Mouse (Mus musculus): ENCODE results near the gene Oas1f. TPM values are rescaled to one million over a fixed set of nuclear protein-coding genes. Genes with fewer than 3 reads are reported as not detected.

Oas1f gene
- not detected for polyA plus RNA-seq (2014; fragmentation: Illumina TruSeq; extraction: RNeasy Lipid Tissue Mini Kit (QIAGEN cat#74804))

DNA sequence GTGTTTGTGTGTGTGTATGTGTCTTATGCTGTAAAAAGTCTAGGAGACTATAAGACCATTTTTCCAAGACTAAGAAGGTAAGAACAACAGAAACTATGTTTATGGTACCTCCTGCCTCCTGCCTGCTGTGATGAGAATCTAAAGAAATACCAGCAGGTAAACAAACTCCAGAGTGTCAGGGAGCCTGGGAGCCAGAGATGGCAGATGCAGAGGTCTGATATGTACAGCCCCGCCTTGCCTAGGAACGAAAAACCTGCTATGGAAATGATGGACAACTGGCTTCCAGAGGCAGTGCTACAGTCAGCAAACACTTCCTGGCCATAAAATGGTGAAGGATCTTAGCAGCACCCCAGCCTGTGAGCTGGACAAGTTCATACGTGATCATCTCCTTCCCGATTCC, at the start of gene Oas1f:
Oas1f (plus strand) TSS at position 301 of the 400 bp plus-strand sequence.

DNA sequence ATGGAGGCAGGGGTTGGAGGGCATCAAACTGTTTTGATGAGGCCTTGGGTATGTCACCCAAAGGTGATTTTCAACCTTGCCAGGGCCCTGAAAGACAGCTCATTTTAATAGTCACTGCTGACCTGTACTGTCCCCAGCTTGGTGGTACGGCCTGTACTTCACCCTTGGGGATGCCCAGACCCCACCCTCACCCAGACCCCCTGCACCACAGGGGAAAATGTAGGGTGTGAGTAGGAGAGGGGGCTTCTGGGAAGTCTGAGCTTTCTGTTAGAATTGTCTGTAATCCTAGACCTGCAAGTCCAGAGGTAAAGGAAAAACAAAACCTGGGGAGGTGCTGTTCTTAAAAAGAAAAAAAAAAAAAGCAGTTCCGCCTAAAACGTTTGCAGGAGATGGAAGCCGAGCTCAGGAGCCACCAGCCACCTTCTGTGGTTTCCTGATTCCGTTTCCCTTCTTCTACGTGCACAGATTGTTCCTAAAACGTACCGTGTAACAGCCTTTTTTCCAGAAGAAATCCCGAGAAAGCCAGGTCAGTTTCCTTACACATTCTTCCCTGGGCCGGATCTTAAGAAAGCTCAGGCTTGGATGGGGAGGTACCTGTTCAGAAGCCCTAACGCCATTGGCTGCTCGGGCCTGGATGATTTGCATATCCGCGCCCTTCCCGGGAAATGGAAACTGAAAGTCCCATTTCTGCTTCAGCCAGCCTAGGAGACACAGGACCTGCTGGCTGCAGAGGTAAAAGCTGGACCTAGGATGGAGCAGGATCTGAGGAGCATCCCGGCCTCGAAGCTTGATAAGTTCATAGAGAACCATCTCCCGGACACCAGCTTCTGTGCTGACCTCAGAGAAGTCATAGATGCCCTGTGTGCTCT, 35.0 kb upstream of the Oas1f start, which contains the start of gene Oas1c:
Oas1c (minus strand) TSS at position 564 of the 869 bp plus-strand sequence.

GRCm38 (mm10) chr5:120861121-120861520, 14.0 kb downstream of the Oas1f start, which contains the start of gene Oas1h:
TSS of gene Oas1h (plus strand) at chr5:120861421.

DNA sequence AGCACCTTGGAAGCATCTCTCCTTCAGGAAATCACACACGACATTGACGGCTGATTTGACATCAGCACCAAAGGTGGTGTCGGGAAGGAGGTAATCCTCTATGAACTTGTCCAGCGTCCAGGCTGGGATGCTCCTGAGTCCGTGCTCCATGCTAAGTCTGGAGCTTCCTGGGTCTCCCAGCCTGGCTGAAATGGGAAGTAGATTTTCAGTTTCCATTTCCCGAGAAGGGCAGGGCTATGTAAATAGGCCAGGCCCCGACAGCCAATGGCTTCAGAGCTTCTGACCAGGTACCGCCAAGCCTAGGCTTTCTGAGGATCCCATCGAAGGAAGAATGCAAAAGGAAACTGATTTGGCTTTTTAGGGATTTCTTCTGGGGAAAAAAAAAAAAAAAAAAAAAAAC, 40.2 kb downstream of the Oas1f start, which contains the start of gene Oas1g:
Oas1g (minus strand) TSS at position 201 of the 400 bp plus-strand sequence.

GRCm38 (mm10) chr5:120906791-120907733, 59.9 kb downstream of the Oas1f start, which contains the start of gene Oas1a:
TSS of gene Oas1a (minus strand) at chr5:120907521.

Other genes starting within 250 kb of the Oas1f start
- gene Rita1, start 234.8 kb upstream of the Oas1f start, polyA plus RNA-seq (2014; fragmentation: Illumina TruSeq; extraction: RNeasy Lipid Tissue Mini Kit (QIAGEN cat#74804)), result not detected
- 0.60 TPM for gene Ddx54, start 234.6 kb upstream of the Oas1f start, polyA plus RNA-seq (2014; fragmentation: Illumina TruSeq; extraction: RNeasy Lipid Tissue Mini Kit (QIAGEN cat#74804))
- gene Cfap73, start 213.1 kb upstream of the Oas1f start, polyA plus RNA-seq (2014; fragmentation: Illumina TruSeq; extraction: RNeasy Lipid Tissue Mini Kit (QIAGEN cat#74804)), result not detected
- not detected for gene Rasal1, start 198.6 kb upstream of the Oas1f start, polyA plus RNA-seq (2014; fragmentation: Illumina TruSeq; extraction: RNeasy Lipid Tissue Mini Kit (QIAGEN cat#74804))
- 0.34 TPM for gene Dtx1, start 135.4 kb upstream of the Oas1f start, polyA plus RNA-seq (2014; fragmentation: Illumina TruSeq; extraction: RNeasy Lipid Tissue Mini Kit (QIAGEN cat#74804))
- gene Oas2, start 97.5 kb upstream of the Oas1f start, polyA plus RNA-seq (2014; fragmentation: Illumina TruSeq; extraction: RNeasy Lipid Tissue Mini Kit (QIAGEN cat#74804)), result 0.68 TPM
- 0.26 TPM for gene Oas3, start 69.7 kb upstream of the Oas1f start, polyA plus RNA-seq (2014; fragmentation: Illumina TruSeq; extraction: RNeasy Lipid Tissue Mini Kit (QIAGEN cat#74804))
- gene Oas1e, start 51.8 kb upstream of the Oas1f start, polyA plus RNA-seq (2014; fragmentation: Illumina TruSeq; extraction: RNeasy Lipid Tissue Mini Kit (QIAGEN cat#74804)), result 6.4 TPM
- gene Oas1c, start 34.9 kb upstream of the Oas1f start, polyA plus RNA-seq (2014; fragmentation: Illumina TruSeq; extraction: RNeasy Lipid Tissue Mini Kit (QIAGEN cat#74804)), result 6.7 TPM
- gene Oas1h, start 14.1 kb downstream of the Oas1f start, polyA plus RNA-seq (2014; fragmentation: Illumina TruSeq; extraction: RNeasy Lipid Tissue Mini Kit (QIAGEN cat#74804)), result 9.7 TPM
- not detected for gene Oas1g, start 40.2 kb downstream of the Oas1f start, polyA plus RNA-seq (2014; fragmentation: Illumina TruSeq; extraction: RNeasy Lipid Tissue Mini Kit (QIAGEN cat#74804))
- gene Oas1a, start 60.2 kb downstream of the Oas1f start, polyA plus RNA-seq (2014; fragmentation: Illumina TruSeq; extraction: RNeasy Lipid Tissue Mini Kit (QIAGEN cat#74804)), result 1.1 TPM
- gene Oas1d, start 67.2 kb downstream of the Oas1f start, polyA plus RNA-seq (2014; fragmentation: Illumina TruSeq; extraction: RNeasy Lipid Tissue Mini Kit (QIAGEN cat#74804)), result 3.2 TPM
- 0.77 TPM for gene Rph3a, start 162.7 kb downstream of the Oas1f start, polyA plus RNA-seq (2014; fragmentation: Illumina TruSeq; extraction: RNeasy Lipid Tissue Mini Kit (QIAGEN cat#74804))

Measured in ovary, adult 10 weeks (tissue).